13 mouse cellular contexts compared by ENCODE assay signal in genomic region chr2:106696372-106696771, GRCm38 (mm10). TPM values are rescaled to one million over a fixed set of nuclear protein-coding genes. Genes with fewer than 3 reads are reported as not detected.
DNase-seq lines count a peak whose midpoint lies in the region; ATAC-seq lines count a peak whose summit lies in the region.
"Had no signal": no experiment of that assay in that cellular context is flagged by ENCODE, and none has a peak within 500 bp of the region (broad histone marks: within the 10 kb centered on the region; RNA-seq: fewer than 3 reads in every experiment).

No protein-coding gene starts in this region.

- H3K36me3 ChIP-seq in heart, embryonic 16.5 days (ENCODE audit: control insufficient read depth, insufficient read depth): 0 out of 2 replicates have a peak, but pooled peaks cover 6% of the 10 kb centered on the region
- peaks cover 23% of the 10 kb centered on the region for H3K36me3 ChIP-seq in embryonic facial prominence, embryonic 10.5 days (replicated peaks)
- H3K36me3 ChIP-seq in forebrain, embryonic 13.5 days (ENCODE audit: poor library complexity, severe bottlenecking): peaks cover 19% of the 10 kb centered on the region
- H3K36me3 ChIP-seq in limb, embryonic 15.5 days: peaks cover 10% of the 10 kb centered on the region; the same call in 1 of the 2 replicates

- H3K4me2 ChIP-seq in heart, embryonic 16.5 days (ENCODE audit: low read depth, low read length): peak overlapping the region; percentile 65
- peak overlapping the region; percentile 89 for H3K4me2 ChIP-seq in forebrain, embryonic 13.5 days
- H3K4me2 ChIP-seq in limb, embryonic 15.5 days: peak overlapping the region; percentile 94

- H3K9me3 ChIP-seq in heart, embryonic 16.5 days (replicated peaks; ENCODE audit: control insufficient read depth, low read length): no peaks in the 10 kb centered on the region
- no peaks in the 10 kb centered on the region for H3K9me3 ChIP-seq in embryonic facial prominence, embryonic 10.5 days
- H3K9me3 ChIP-seq in forebrain, embryonic 13.5 days (replicated peaks): no peaks in the 10 kb centered on the region
- H3K9me3 ChIP-seq in limb, embryonic 15.5 days: no peaks in the 10 kb centered on the region

- no peak for DNase-seq in heart, adult 8-10 months (ENCODE audit: low spot score)
- no peak for DNase-seq in embryonic facial prominence, embryonic 10.5 days (ENCODE audit: low spot score)
- no peak for DNase-seq in adrenal gland, adult (ENCODE audit: inconsistent age in 2 of 2, low spot score in 1 of 2)
- DNase-seq: gastrocnemius, postnatal 36 days; lung, postnatal 10 days had no signal

- H3K4me1 ChIP-seq in heart, embryonic 16.5 days (ENCODE audit: control insufficient read depth, insufficient read depth, low read length): peaks cover 3% of the 10 kb centered on the region
- H3K4me1 ChIP-seq in embryonic facial prominence, embryonic 10.5 days: peaks cover 56% of the 10 kb centered on the region
- peaks cover 69% of the 10 kb centered on the region for H3K4me1 ChIP-seq in forebrain, embryonic 13.5 days
- H3K4me1 ChIP-seq in limb, embryonic 15.5 days: peaks cover 25% of the 10 kb centered on the region

- H3K27ac ChIP-seq in heart, embryonic 16.5 days (ENCODE audit: low read length): no peak overlapping the region
- no peak overlapping the region; the same call in 1 of the 2 replicates for H3K27ac ChIP-seq in embryonic facial prominence, embryonic 10.5 days (replicated peaks)
- peak overlapping the region; percentile 99 for H3K27ac ChIP-seq in forebrain, embryonic 13.5 days
- H3K27ac ChIP-seq in limb, embryonic 15.5 days: no peak overlapping the region
- H3K27ac ChIP-seq: kidney, postnatal 0 days had no signal

- WGBS in heart, embryonic 16.5 days: 74% methylated on average over 8 of the region's 8 CpGs
- WGBS in embryonic facial prominence, embryonic 10.5 days: 74% methylated on average over 8 of the region's 8 CpGs
- 47% methylated on average over 8 of the region's 8 CpGs for WGBS in forebrain, embryonic 13.5 days
- 86% methylated on average over 8 of the region's 8 CpGs for WGBS in limb, embryonic 15.5 days

- H3K9ac ChIP-seq in heart, embryonic 16.5 days (ENCODE audit: low read length): no peak overlapping the region; the same call in 1 of the 2 replicates
- peak overlapping the region; percentile 100 for H3K9ac ChIP-seq in forebrain, embryonic 13.5 days
- no peak overlapping the region for H3K9ac ChIP-seq in limb, embryonic 15.5 days

- H3K27me3 ChIP-seq in heart, embryonic 16.5 days (ENCODE audit: control insufficient read depth, insufficient read depth, low read length): 0 out of 2 replicates have a peak, but pooled peaks cover 3% of the 10 kb centered on the region
- peaks cover 39% of the 10 kb centered on the region for H3K27me3 ChIP-seq in embryonic facial prominence, embryonic 10.5 days (replicated peaks; ENCODE audit: low read depth, poor library complexity, severe bottlenecking)
- H3K27me3 ChIP-seq in forebrain, embryonic 13.5 days: no peaks in the 10 kb centered on the region
- H3K27me3 ChIP-seq in limb, embryonic 15.5 days: no peaks in the 10 kb centered on the region

- no peak overlapping the region; the same call in none of the 2 replicates for H3K4me3 ChIP-seq in heart, embryonic 16.5 days (ENCODE audit: low read length)
- peak overlapping the region; percentile 83 for H3K4me3 ChIP-seq in embryonic facial prominence, embryonic 10.5 days
- peak overlapping the region; percentile 82 for H3K4me3 ChIP-seq in forebrain, embryonic 13.5 days
- no peak overlapping the region for H3K4me3 ChIP-seq in limb, embryonic 15.5 days
- H3K4me3 ChIP-seq: erythroblast, embryonic 14.5 days; myocyte had no signal

- ATAC-seq in heart, embryonic 16.5 days (replicated peaks; ENCODE audit: extremely low read depth, insufficient read depth, low FRiP score): no peak
- ATAC-seq in forebrain, embryonic 13.5 days: no peak
- no peak for ATAC-seq in limb, embryonic 15.5 days (ENCODE audit: insufficient number of reproducible peaks, low FRiP score, low TSS enrichment, low read depth)
- no peak for ATAC-seq in megakaryocyte progenitor cell, adult 5-6 weeks (replicated peaks; ENCODE audit: poor library complexity)
- ATAC-seq in CD4-positive, CD25-positive, alpha-beta regulatory T cell, adult 4 months: no peak

RNA-seq across cellular contexts. Expression of gene Mpped2, which starts 3.3 kb away (rescaled TPM):
- 33.9 and 38.8 TPM in 2 replicates for polyA plus RNA-seq in heart, embryonic 16.5 days (2015; fragmentation: Nextera tagmentation; extraction: Ambion mirVana)
- 10 to 100 TPM; 15.4 to 23.0 (median 21.3) TPM for total RNA-seq in heart, adult 8-10 months (2022)
- 91.9 and 92.9 TPM in 2 replicates for polyA plus RNA-seq in embryonic facial prominence, embryonic 10.5 days (2016; fragmentation: Nextera tagmentation; extraction: Ambion mirVana)
- 180 and 197 TPM in 2 replicates for polyA plus RNA-seq in forebrain, embryonic 13.5 days (2015; fragmentation: Nextera tagmentation; extraction: Ambion mirVana)
- 55.5 and 67.3 TPM in 2 replicates for polyA plus RNA-seq in limb, embryonic 15.5 days (2015; fragmentation: Nextera tagmentation; extraction: Ambion mirVana)
- total RNA-seq in megakaryocyte progenitor cell, adult 5-6 weeks (2015): 0.25 and 1.3 TPM in 2 replicates
- 0.30 TPM in 1 of 2 replicates, not detected in the other for total RNA-seq in megakaryocyte progenitor cell, adult 5-6 weeks (2017)
- not detected for polyA plus RNA-seq in CD4-positive, CD25-positive, alpha-beta regulatory T cell, adult 4 months (2017; shearing (Covaris generic))
- polyA plus RNA-seq: erythroblast, embryonic 14.5 days; myocyte had no signal

Comparison
In these comparisons a context has a peak if more than half of its experiments do, and no peak if none do; other contexts are left out.
1. H3K4me3 ChIP-seq: peak in embryonic facial prominence, embryonic 10.5 days (single experiment) and forebrain, embryonic 13.5 days (single experiment); none in heart, embryonic 16.5 days (single experiment) and limb, embryonic 15.5 days (single experiment).
2. RNA of gene Mpped2, which starts 3.3 kb away (polyA plus RNA-seq): 180 to 197 TPM in forebrain, embryonic 13.5 days, 91.9 to 92.9 TPM in embryonic facial prominence, embryonic 10.5 days, 55.5 to 67.3 TPM in limb, embryonic 15.5 days and 33.9 to 38.8 TPM in heart, embryonic 16.5 days; not detected in CD4-positive, CD25-positive, alpha-beta regulatory T cell, adult 4 months; every median in the first group is over 10 times any median in the second.
3. Peak in every context shown above with its lines, with median percentiles within 50 percentile points of each other: H3K4me2 ChIP-seq.